Mouse (Mus musculus) liver, embryonic 14.5 days (tissue): Measurements from ENCODE around the gene Gab1. TPM values are rescaled to one million over a fixed set of nuclear protein-coding genes. Genes with fewer than 3 reads are reported as not detected.
A peak's percentile ranks its signal among the peaks of the same experiment; 100 is the strongest.

ENCODE experiments used
- ATAC-seq: fragments of 200-750 bp; cut with Nextera tagmentation; 2 replicates; pipeline ENCODE4 v1.8.0; 2017; ENCODE audit warnings: moderate number of reproducible peaks, mild to moderate bottlenecking, moderate library complexity; ENCODE audit not compliant: insufficient read depth
- DNase-seq, 3 experiments: peaks; one replicate each; pipeline ENCODE4 v3.0.0-alpha.2; 2012 to 2013; ENCODE audit warnings: low read depth in 3 of 3, low spot score in 3 of 3
- H3K27ac ChIP-seq: fragments of 300-500 bp; sonication (generic); 2 replicates; pipeline ENCODE4 v1.5.1; 2014; ENCODE audit warnings: moderate library complexity, mild to moderate bottlenecking, control low read depth, inconsistent platforms
- H3K27me3 ChIP-seq: fragments of 300-500 bp; sonication (generic); 2 replicates; pipeline ENCODE4 v1.6.1; 2014; ENCODE audit warnings: mild to moderate bottlenecking, low read length, moderate library complexity; ENCODE audit not compliant: control insufficient read depth, insufficient read depth
- H3K36me3 ChIP-seq: fragments of 300-500 bp; sonication (generic); replicated peaks from 2 replicates; pipeline ENCODE4 v1.6.1; 2014; ENCODE audit warnings: low read depth; ENCODE audit not compliant: control insufficient read depth, insufficient read depth
- H3K4me1 ChIP-seq, 2 experiments: fragments of 200-500 bp in 1 of 2; fragments of 300-500 bp in 1 of 2; sonication (generic) in 1 of 2; replicated peaks; 2 replicates each; pipeline ENCODE4 v1.6.1; 2012 to 2014; ENCODE audit warnings: antibody characterized with exemption in 1 of 2, inconsistent platforms in 1 of 2, low read length in 1 of 2; ENCODE audit not compliant: control insufficient read depth in 2 of 2, insufficient read depth in 2 of 2
- H3K4me2 ChIP-seq: fragments of 300-500 bp; sonication (generic); 2 replicates; pipeline ENCODE4 v1.6.1; 2014; ENCODE audit warnings: low read depth, mild to moderate bottlenecking, control low read depth, moderate library complexity
- H3K4me3 ChIP-seq, 2 experiments: fragments of 200-500 bp in 1 of 2; fragments of 300-500 bp in 1 of 2; sonication (generic) in 1 of 2; 2 replicates each; pipeline ENCODE4 v1.5.1; 2012 to 2014; ENCODE audit warnings: low read depth in 2 of 2, low read length in 2 of 2, mild to moderate bottlenecking in 2 of 2, control low read depth in 1 of 2, inconsistent platforms in 1 of 2, moderate library complexity in 1 of 2; ENCODE audit not compliant: insufficient read depth in 1 of 2
- H3K9ac ChIP-seq: fragments of 300-500 bp; sonication (generic); replicated peaks from 2 replicates; pipeline ENCODE4 v1.6.1; 2014; ENCODE audit warnings: mild to moderate bottlenecking, control low read depth, moderate library complexity
- H3K9me3 ChIP-seq: fragments of 300-500 bp; sonication (generic); 2 replicates; pipeline ENCODE4 v1.6.1; 2016; ENCODE audit warnings: low read length, mixed read lengths; ENCODE audit not compliant: control insufficient read depth
- CTCF ChIP-seq: IDR thresholded peaks from 2 replicates; pipeline ENCODE4 v1.5.1; 2016; ENCODE audit warnings: antibody characterized with exemption, low read depth, control low read depth
- EP300 ChIP-seq: IDR thresholded peaks from 2 replicates; pipeline ENCODE4 v1.6.1; 2016; ENCODE audit warnings: antibody characterized with exemption, low read depth
- WGBS: fragments of 180-500 bp; shearing (Covaris S2); extraction: QIAGEN DNeasy Blood & Tissue Kit; methylation state at CpG from one replicate; pipeline ENCODE4 v1.1.7; 2014; ENCODE audit not compliant: insufficient replicate concordance; 5-methylcytosine and 5-hydroxymethylcytosine counted together
- polyA plus RNA-seq, 2 experiments: library from polyadenylated mRNA; depleted of rRNA in 1 of 2; stranded (reverse) in 1 of 2; unstranded in 1 of 2; fragments of >200 nt; fragmentation: Nextera tagmentation in 1 of 2; extraction: Ambion mirVana in 1 of 2; gene quantifications; 2 replicates each; pipeline versions ENCODE4 v1.2.1 to v1.2.3; 2012 to 2014

Gene Gab1
- polyA plus RNA-seq, 2 experiments: 7.8 to 10.3 TPM

GRCm38 (mm10) chr8:80814087-80814791 is 66.1 kb downstream of the Gab1 start:
- ATAC-seq: no peak
- no peak overlapping the region for H3K4me2 ChIP-seq
- no peak overlapping the region for H3K27ac ChIP-seq

GRCm38 (mm10) chr8:80813439-80813838 is 66.9 kb downstream of the Gab1 start:
- Histone ChIP-seq H3K27me3 (no peaks in the 10 kb centered on the region), H3K27ac (no peak overlapping the region), H3K4me3 (no peak overlapping the region), H3K9ac (no peak overlapping the region), H3K4me1 (peaks cover 5 to 7% of the 10 kb centered on the region in 2 experiments; a peak in 3 of 4 replicates), H3K36me3 (no peaks in the 10 kb centered on the region), H3K4me2 (no peak overlapping the region), H3K9me3 (no peaks in the 10 kb centered on the region)
- ATAC-seq: no peak
- WGBS: 58% methylated on average over 5 of the region's 5 CpGs
- TF ChIP-seq CTCF: peak; percentile 66
- no peak for TF ChIP-seq EP300
- peak; percentile 10 to 26 (median 24) for DNase-seq

More at GRCm38 (mm10) chr8:80814087-80814791, 66.1 kb downstream of the Gab1 start:
- Histone ChIP-seq H3K36me3 (no peaks in the 10 kb centered on the region), H3K4me1 (peaks cover 5 to 6% of the 10 kb centered on the region in 2 experiments; a peak in 3 of 4 replicates), H3K9ac (no peak overlapping the region), H3K4me3 (no peak overlapping the region), H3K9me3 (no peaks in the 10 kb centered on the region), H3K27me3 (no peaks in the 10 kb centered on the region)
- DNase-seq: no peak
- no peak for TF ChIP-seq CTCF
- TF ChIP-seq EP300: no peak
- WGBS: 71% methylated on average over 13 of the region's 13 CpGs

- no peak overlapping the region for H3K9ac ChIP-seq
- H3K4me1 ChIP-seq: peaks cover 5 to 8% of the 10 kb centered on the region in 2 experiments; a peak in 3 of 4 replicates
- no peaks in the 10 kb centered on the region for H3K36me3 ChIP-seq
- H3K27ac ChIP-seq: no peak overlapping the region
- no peak overlapping the region for H3K4me3 ChIP-seq
- ATAC-seq (no peak), DNase-seq (no peak)
- WGBS: 59% methylated on average over 4 of the region's 4 CpGs
- no peaks in the 10 kb centered on the region for H3K27me3 ChIP-seq
- no peaks in the 10 kb centered on the region for H3K9me3 ChIP-seq
- H3K4me2 ChIP-seq: no peak overlapping the region
- TF ChIP-seq CTCF: no peak
- TF ChIP-seq EP300: no peak
Measured at GRCm38 (mm10) chr8:80811591-80811991, 68.7 kb downstream of the Gab1 start.

- Histone ChIP-seq H3K27me3 (no peaks in the 10 kb centered on the region), H3K36me3 (no peaks in the 10 kb centered on the region), H3K4me2 (no peak overlapping the region), H3K9ac (no peak overlapping the region), H3K4me3 (no peak overlapping the region), H3K4me1 (peaks cover 5 to 8% of the 10 kb centered on the region in 2 experiments; a peak in 3 of 4 replicates), H3K9me3 (no peaks in the 10 kb centered on the region), H3K27ac (no peak overlapping the region)
- ATAC-seq (no peak), DNase-seq (no peak)
- no peak for TF ChIP-seq CTCF
- no peak for TF ChIP-seq EP300
- 59% methylated on average over 4 of the region's 4 CpGs for WGBS
Measured at GRCm38 (mm10) chr8:80810916-80811315, 69.4 kb downstream of the Gab1 start.

- H3K4me3 ChIP-seq: no peak overlapping the region
- H3K27me3 ChIP-seq: no peaks in the 10 kb centered on the region
- WGBS: 82% methylated on average over 5 of the region's 5 CpGs
- TF ChIP-seq EP300 (no peak), CTCF (no peak)
- DNase-seq: no peak
- no peaks in the 10 kb centered on the region for H3K36me3 ChIP-seq
- no peak overlapping the region for H3K27ac ChIP-seq
- no peaks in the 10 kb centered on the region for H3K9me3 ChIP-seq
- H3K4me2 ChIP-seq: no peak overlapping the region
- H3K9ac ChIP-seq: no peak overlapping the region
- H3K4me1 ChIP-seq: peaks cover 5 to 8% of the 10 kb centered on the region in 2 experiments; a peak in 3 of 4 replicates
- no peak for ATAC-seq
Measured at GRCm38 (mm10) chr8:80810442-80810841, 69.9 kb downstream of the Gab1 start.
